Mouse (Mus musculus): ENCODE measurements around the gene Zfp963.

DNA sequence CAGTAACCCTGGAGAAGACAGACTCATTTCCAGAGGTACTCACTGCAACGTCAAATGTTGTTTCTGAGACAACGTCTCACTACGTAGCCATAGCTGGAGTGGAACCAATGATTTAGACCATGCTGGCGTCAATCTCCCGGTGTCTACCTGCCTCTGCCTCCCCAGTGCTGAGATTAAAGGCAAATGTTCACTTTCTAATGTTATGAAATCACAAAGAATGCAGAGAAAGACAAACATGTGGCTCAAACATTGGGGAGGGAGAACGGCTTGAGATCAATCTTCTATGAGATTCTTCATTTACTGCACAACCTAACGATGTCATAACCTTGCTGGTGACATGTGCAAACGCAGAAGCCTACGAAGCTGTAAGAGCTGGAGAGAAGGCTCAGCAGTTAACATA, 21.5 kb upstream of the Zfp963 start:
- no peak for TF ChIP-seq GABPA (IDR thresholded peaks at IDR 0.05; ENCODE audit: insufficient replicate concordance, low read depth, low read length)
- TF ChIP-seq E2F4 (IDR thresholded peaks at IDR 0.05; ENCODE audit: insufficient replicate concordance, low read depth, low read length) = no peak
- TF ChIP-seq MEF2A (IDR thresholded peaks at IDR 0.05; ENCODE audit: borderline replicate concordance, low read depth, low read length) = no peak
- no peak for TF ChIP-seq USF2 (conservative IDR thresholded peaks at IDR 0.05; ENCODE audit: low read depth, low read length)
- no peak for TF ChIP-seq CTCF (conservative IDR thresholded peaks at IDR 0.05 in 1 of 2, IDR thresholded peaks at IDR 0.05 in 1 of 2; ENCODE audit: low read depth in 2 of 2, low read length in 2 of 2)
- no peak for TF ChIP-seq JUND (conservative IDR thresholded peaks at IDR 0.05; ENCODE audit: low read depth, low read length)
- no peak for TF ChIP-seq ZMIZ1 (IDR thresholded peaks at IDR 0.05; ENCODE audit: low read depth, low read length)
- TF ChIP-seq POLR2AphosphoS2 (IDR thresholded peaks at IDR 0.05; ENCODE audit: low read depth, low read length) = no peak
- TF ChIP-seq SMC3 (IDR thresholded peaks at IDR 0.05; ENCODE audit: low read depth, low read length) = no peak
- TF ChIP-seq NRF1 (IDR thresholded peaks at IDR 0.05; ENCODE audit: low read depth, low read length) = no peak
- no peak for TF ChIP-seq MYC (IDR thresholded peaks at IDR 0.05; ENCODE audit: low read depth, low read length)
- no peak for TF ChIP-seq HCFC1 (IDR thresholded peaks at IDR 0.05; ENCODE audit: low read depth, low read length)
- no peak for TF ChIP-seq MAZ (IDR thresholded peaks at IDR 0.05; ENCODE audit: low read depth, low read length)
